Mouse (Mus musculus): Measurements from ENCODE around the gene Hist1h4c. TPM values are rescaled to one million over a fixed set of nuclear protein-coding genes. Genes with fewer than 3 reads are reported as not detected.

Gene Hist1h4c
- total and polyA plus RNA-seq, 3 experiments: 1.7 to 84.7 (median 70.2) TPM

Small RNAs within 50 kb of the gene (microRNA-seq; reads per million reads assigned to microRNA genes)
- gene Gm44314 (0 reads per million in 2 experiments), gene Gm44350 (0 reads per million in 2 experiments)

Other genes starting within 250 kb of the Hist1h4c start
Only the 30 nearest of the 38 such genes appear.
- 1 to 10 TPM; 2.2 to 7.1 TPM for gene Hist1h3g, start 163.0 kb downstream of the Hist1h4c start, total RNA-seq (2021)
- 3.2 and 3.5 TPM in 2 replicates for gene Hist1h3g, start 163.0 kb downstream of the Hist1h4c start, polyA plus RNA-seq (2012; rRNA removed)
- 1 to 10 TPM; 3.0 to 3.2 TPM for gene Hist1h2bh, start 155.1 kb downstream of the Hist1h4c start, total RNA-seq (2021)
- 1.2 and 1.5 TPM in 2 replicates for gene Hist1h2bh, start 155.1 kb downstream of the Hist1h4c start, polyA plus RNA-seq (2012; rRNA removed)
- 10 to 100 TPM; 16.8 to 18.0 TPM for gene Hist1h3f, start 154.4 kb downstream of the Hist1h4c start, total RNA-seq (2021)
- gene Hist1h3f, start 154.4 kb downstream of the Hist1h4c start, polyA plus RNA-seq (2012; rRNA removed): 3.0 and 3.1 TPM in 2 replicates
- gene Hist1h4f, start 146.8 kb downstream of the Hist1h4c start, total RNA-seq (2021): 10 to 100 TPM; 37.2 to 51.6 TPM
- gene Hist1h4f, start 146.8 kb downstream of the Hist1h4c start, polyA plus RNA-seq (2012; rRNA removed): 0.40 and 2.2 TPM in 2 replicates
- gene Hist1h1d, start 145.2 kb downstream of the Hist1h4c start, total RNA-seq (2021): 1 to 10 TPM; 2.4 to 3.4 TPM
- not detected in 2 replicates for gene Hist1h1d, start 145.2 kb downstream of the Hist1h4c start, polyA plus RNA-seq (2012; rRNA removed)
- 10 to 100 TPM; 41.4 to 51.2 TPM for gene Hist1h3e, start 136.1 kb downstream of the Hist1h4c start, total RNA-seq (2021)
- 12.8 and 14.0 TPM in 2 replicates for gene Hist1h3e, start 136.1 kb downstream of the Hist1h4c start, polyA plus RNA-seq (2012; rRNA removed)
- gene Hist1h2ae, start 127.2 kb downstream of the Hist1h4c start, total RNA-seq (2021): 1 to 10 TPM; 2.7 to 4.9 TPM
- gene Hist1h2ae, start 127.2 kb downstream of the Hist1h4c start, polyA plus RNA-seq (2012; rRNA removed): 0.90 and 3.7 TPM in 2 replicates
- gene Hist1h2bg, start 127.1 kb downstream of the Hist1h4c start, total RNA-seq (2021): 10 to 100 TPM; 41.1 to 60.2 TPM
- 25.3 and 27.0 TPM in 2 replicates for gene Hist1h2bg, start 127.1 kb downstream of the Hist1h4c start, polyA plus RNA-seq (2012; rRNA removed)
- gene Hist1h2bf, start 124.3 kb downstream of the Hist1h4c start, total RNA-seq (2021): 10 to 100 TPM; 17.9 to 21.6 TPM
- 0.80 and 5.5 TPM in 2 replicates for gene Hist1h2bf, start 124.3 kb downstream of the Hist1h4c start, polyA plus RNA-seq (2012; rRNA removed)
- 1 to 10 TPM; 2.9 to 6.4 TPM for gene Hist1h2ad, start 124.1 kb downstream of the Hist1h4c start, total RNA-seq (2021)
- 2.5 and 3.2 TPM in 2 replicates for gene Hist1h2ad, start 124.1 kb downstream of the Hist1h4c start, polyA plus RNA-seq (2012; rRNA removed)
- gene Hist1h3d, start 122.7 kb downstream of the Hist1h4c start, total RNA-seq (2021): 1 to 10 TPM; 3.7 to 6.5 TPM
- 3.7 TPM in 2 replicates for gene Hist1h3d, start 122.7 kb downstream of the Hist1h4c start, polyA plus RNA-seq (2012; rRNA removed)
- 100 to 1,000 TPM; 118 to 129 TPM for gene Hist1h4d, start 116.9 kb downstream of the Hist1h4c start, total RNA-seq (2021)
- gene Hist1h4d, start 116.9 kb downstream of the Hist1h4c start, polyA plus RNA-seq (2012; rRNA removed): 2.6 and 2.7 TPM in 2 replicates
- 10 to 100 TPM; 11.3 to 14.8 TPM for gene Hist1h2be, start 77.3 kb downstream of the Hist1h4c start, total RNA-seq (2021)
- 1.7 and 2.0 TPM in 2 replicates for gene Hist1h2be, start 77.3 kb downstream of the Hist1h4c start, polyA plus RNA-seq (2012; rRNA removed)
- 10 to 100 TPM; 44.2 to 71.4 TPM for gene Hist1h1e, start 75.9 kb downstream of the Hist1h4c start, total RNA-seq (2021)
- gene Hist1h1e, start 75.9 kb downstream of the Hist1h4c start, polyA plus RNA-seq (2012; rRNA removed): 1.0 and 1.2 TPM in 2 replicates
- gene Hist1h2ac, start 14.5 kb downstream of the Hist1h4c start, total RNA-seq (2021): 1 to 10 TPM; 2.0 to 2.5 TPM
- gene Hist1h2ac, start 14.5 kb downstream of the Hist1h4c start, polyA plus RNA-seq (2012; rRNA removed): 0.34 and 0.87 TPM in 2 replicates
- 100 to 1,000 TPM; 143 to 210 TPM for gene Hist1h2bc, start 14.3 kb downstream of the Hist1h4c start, total RNA-seq (2021)
- gene Hist1h2bc, start 14.3 kb downstream of the Hist1h4c start, polyA plus RNA-seq (2012; rRNA removed): 308 and 343 TPM in 2 replicates
- gene Hist1h1t, start 2.6 kb downstream of the Hist1h4c start, total RNA-seq (2021): not detected
- not detected in 2 replicates for gene Hist1h1t, start 2.6 kb downstream of the Hist1h4c start, polyA plus RNA-seq (2012; rRNA removed)
- gene Hfe, start 12.4 kb upstream of the Hist1h4c start, total RNA-seq (2021): 10 to 100 TPM; 22.3 to 33.0 TPM
- 27.9 and 30.3 TPM in 2 replicates for gene Hfe, start 12.4 kb upstream of the Hist1h4c start, polyA plus RNA-seq (2012; rRNA removed)
- gene Hist1h1c, start 40.4 kb upstream of the Hist1h4c start, total RNA-seq (2021): 100 to 1,000 TPM; 168 to 270 TPM
- 32.9 and 41.2 TPM in 2 replicates for gene Hist1h1c, start 40.4 kb upstream of the Hist1h4c start, polyA plus RNA-seq (2012; rRNA removed)
- 10 to 100 TPM in 1 of 2 experiments, 1 to 10 TPM in 1; 4.6 to 14.7 TPM for gene Hist1h3c, start 47.1 kb upstream of the Hist1h4c start, total RNA-seq (2021)
- gene Hist1h3c, start 47.1 kb upstream of the Hist1h4c start, polyA plus RNA-seq (2012; rRNA removed): 4.9 and 6.7 TPM in 2 replicates
- 10 to 100 TPM; 17.1 TPM for gene Hist1h2bb, start 48.3 kb upstream of the Hist1h4c start, total RNA-seq (2021)
- gene Hist1h2bb, start 48.3 kb upstream of the Hist1h4c start, polyA plus RNA-seq (2012; rRNA removed): 4.2 and 5.6 TPM in 2 replicates
- gene Hist1h2ab, start 52.7 kb upstream of the Hist1h4c start, total RNA-seq (2021): 10 to 100 TPM; 25.7 to 26.0 TPM
- gene Hist1h2ab, start 52.7 kb upstream of the Hist1h4c start, polyA plus RNA-seq (2012; rRNA removed): 1.6 and 4.1 TPM in 2 replicates
- 10 to 100 TPM; 25.0 to 32.1 TPM for gene Hist1h3b, start 53.8 kb upstream of the Hist1h4c start, total RNA-seq (2021)
- 2.5 and 3.2 TPM in 2 replicates for gene Hist1h3b, start 53.8 kb upstream of the Hist1h4c start, polyA plus RNA-seq (2012; rRNA removed)
- gene Hist1h4b, start 58.6 kb upstream of the Hist1h4c start, total RNA-seq (2021): 10 to 100 TPM; 64.3 to 65.2 TPM
- 2.4 and 3.9 TPM in 2 replicates for gene Hist1h4b, start 58.6 kb upstream of the Hist1h4c start, polyA plus RNA-seq (2012; rRNA removed)
- 10 to 100 TPM; 21.1 to 26.3 TPM for gene Hist1h4a, start 62.8 kb upstream of the Hist1h4c start, total RNA-seq (2021)
- 0.36 and 2.1 TPM in 2 replicates for gene Hist1h4a, start 62.8 kb upstream of the Hist1h4c start, polyA plus RNA-seq (2012; rRNA removed)
- 10 to 100 TPM; 32.5 to 35.7 TPM for gene Hist1h3a, start 63.9 kb upstream of the Hist1h4c start, total RNA-seq (2021)
- 4.2 and 6.6 TPM in 2 replicates for gene Hist1h3a, start 63.9 kb upstream of the Hist1h4c start, polyA plus RNA-seq (2012; rRNA removed)
- 10 to 100 TPM; 11.0 to 19.6 TPM for gene Hist1h1a, start 65.2 kb upstream of the Hist1h4c start, total RNA-seq (2021)
- 0.21 and 0.25 TPM in 2 replicates for gene Hist1h1a, start 65.2 kb upstream of the Hist1h4c start, polyA plus RNA-seq (2012; rRNA removed)
- gene Trim38, start 71.5 kb upstream of the Hist1h4c start, total RNA-seq (2021): under 1 TPM in 1 of 2 experiments, not detected in 1; 0.43 TPM
- gene Trim38, start 71.5 kb upstream of the Hist1h4c start, polyA plus RNA-seq (2012; rRNA removed): not detected in 2 replicates
- gene Slc17a2, start 108.5 kb upstream of the Hist1h4c start, total RNA-seq (2021): under 1 TPM in 1 of 2 experiments, not detected in 1; 0.20 TPM
- 0.07 TPM in 1 of 2 replicates, not detected in the other for gene Slc17a2, start 108.5 kb upstream of the Hist1h4c start, polyA plus RNA-seq (2012; rRNA removed)
- 1 to 10 TPM in 1 of 2 experiments, under 1 TPM in 1; 0.35 to 1.6 TPM for gene Slc17a3, start 141.0 kb upstream of the Hist1h4c start, total RNA-seq (2021)
- gene Slc17a3, start 141.0 kb upstream of the Hist1h4c start, polyA plus RNA-seq (2012; rRNA removed): 0.20 TPM in 1 of 2 replicates, not detected in the other